Mouse (Mus musculus): ENCODE data around the gene Papola. TPM values are rescaled to one million over a fixed set of nuclear protein-coding genes. Genes with fewer than 3 reads are reported as not detected.

The Papola gene
- total RNA-seq, 2 experiments from 2014 or later, result 188 to 210 TPM

DNA sequence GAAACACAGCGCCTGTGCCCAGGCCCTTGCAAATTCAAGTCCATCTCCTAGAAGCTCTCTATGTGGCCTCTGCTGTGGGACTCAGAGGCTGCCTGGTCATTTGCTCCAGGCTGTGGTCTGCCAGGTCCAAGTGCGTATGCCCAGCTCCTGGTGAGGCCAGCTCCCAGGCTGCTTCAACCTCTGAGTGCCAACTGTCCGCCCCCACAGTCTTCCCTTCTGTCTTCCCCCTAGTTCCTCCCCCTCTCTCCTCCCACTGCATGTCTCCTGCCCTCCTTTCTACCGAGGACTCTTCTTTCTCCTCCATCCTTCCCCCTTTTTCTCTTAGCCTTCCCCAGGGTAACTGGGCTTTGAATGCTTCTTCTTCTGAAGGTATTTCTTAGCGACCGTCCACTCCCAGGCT, 77.6 kb downstream of the Papola start:
- no peak for DNase-seq (ENCODE audit: low spot score in 2 of 2)

DNA sequence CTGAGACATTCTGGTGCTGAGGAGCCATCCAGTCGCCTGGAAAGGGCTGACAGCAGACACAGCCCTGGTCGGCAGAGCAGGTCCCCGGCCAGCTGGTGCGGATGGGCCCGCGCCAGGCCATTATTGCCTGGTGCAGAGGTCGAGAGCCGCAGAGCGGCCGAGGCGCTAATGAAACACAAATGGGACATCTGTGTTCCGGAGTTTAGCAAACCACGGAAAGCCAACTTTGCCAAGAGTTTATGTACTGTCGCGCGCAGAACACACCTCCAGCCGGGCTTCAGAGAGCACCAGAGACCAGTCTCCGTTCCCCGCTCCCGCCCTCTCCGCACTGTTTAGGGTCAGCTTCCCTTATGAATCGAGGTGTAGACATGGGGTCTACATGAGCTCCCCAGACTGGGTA, 78.1 kb downstream of the Papola start:
- DNase-seq (ENCODE audit: low spot score in 2 of 2), result no peak

GRCm38 (mm10) chr12:105863436-105863835, 78.9 kb downstream of the Papola start:
- no peak for DNase-seq (ENCODE audit: low spot score in 2 of 2)

DNA sequence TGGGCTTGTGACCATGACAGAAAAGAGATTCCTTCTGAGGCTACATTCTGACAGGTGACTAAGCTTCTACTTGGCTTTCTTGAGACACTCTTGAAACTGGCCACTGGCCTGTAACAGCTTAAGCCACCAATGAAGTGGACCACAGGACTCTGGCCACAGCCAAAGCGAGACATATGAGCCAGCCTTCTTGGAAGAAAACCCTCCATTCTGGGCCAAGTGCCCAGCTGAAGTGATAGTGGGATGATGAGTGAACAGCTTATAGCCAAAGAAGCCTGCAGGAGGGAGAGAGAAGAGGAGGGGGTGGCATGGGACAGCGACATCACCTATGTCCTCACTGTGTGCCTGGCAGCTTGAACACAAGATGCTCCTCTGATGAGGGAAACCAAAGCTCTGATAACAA, 83.2 kb downstream of the Papola start:
- DNase-seq (ENCODE audit: low spot score in 2 of 2), result no peak

DNA sequence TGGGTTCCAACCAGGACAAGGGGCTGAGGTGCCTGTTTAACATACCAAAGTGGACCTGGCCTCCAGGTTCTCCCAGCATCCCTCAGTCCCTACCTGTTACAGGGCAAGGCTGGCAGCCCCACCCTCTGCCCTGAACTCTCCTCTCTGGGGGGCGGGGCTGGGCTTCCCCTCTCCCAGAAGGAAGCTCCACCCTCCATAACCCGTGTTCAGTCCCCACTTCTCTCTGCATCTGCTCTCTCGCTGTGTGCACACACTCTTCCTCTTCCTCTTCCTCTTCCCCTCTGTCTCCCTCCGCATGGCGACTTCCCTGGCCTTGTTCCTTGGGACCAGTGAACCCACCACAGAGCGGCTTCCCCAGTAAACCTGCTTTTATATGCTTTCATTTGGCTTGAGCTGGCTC, 84.7 kb downstream of the Papola start:
- DNase-seq (ENCODE audit: low spot score in 2 of 2), result no peak

GRCm38 (mm10) chr12:105869696-105870095, 85.2 kb downstream of the Papola start:
- no peak for DNase-seq (ENCODE audit: low spot score in 2 of 2)

GRCm38 (mm10) chr12:105873283-105873682, 88.8 kb downstream of the Papola start:
- no peak for DNase-seq (ENCODE audit: low spot score in 2 of 2)

- no peak for DNase-seq (ENCODE audit: low spot score in 2 of 2)
Measured at GRCm38 (mm10) chr12:105875112-105875511, 90.6 kb downstream of the Papola start.

DNA sequence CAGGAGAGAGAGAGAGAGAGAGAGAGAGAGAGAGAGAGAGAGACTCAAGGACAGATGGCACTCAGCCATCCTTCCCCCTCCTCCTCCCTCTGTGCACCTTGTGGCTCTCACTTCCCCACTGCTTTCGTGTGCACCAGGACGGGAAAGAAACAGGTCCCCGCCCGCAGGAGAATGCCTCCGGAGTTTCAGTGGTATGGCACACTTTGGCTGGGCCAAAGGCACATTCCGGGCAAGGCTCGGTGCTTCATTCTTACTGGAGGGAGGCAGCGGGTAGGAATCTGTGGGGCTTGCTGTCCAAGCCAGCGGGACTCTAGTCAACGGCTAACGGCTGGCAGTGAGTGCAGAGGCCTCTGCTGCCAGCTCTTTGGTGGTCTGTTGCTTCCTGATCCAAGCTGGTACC, 92.0 kb downstream of the Papola start:
- no peak for DNase-seq (ENCODE audit: low spot score in 2 of 2)

GRCm38 (mm10) chr12:105876931-105877330, 92.4 kb downstream of the Papola start:
- no peak for DNase-seq (ENCODE audit: low spot score in 2 of 2)

GRCm38 (mm10) chr12:105878746-105879145, 94.3 kb downstream of the Papola start:
- DNase-seq (ENCODE audit: low spot score in 2 of 2), result no peak

DNA sequence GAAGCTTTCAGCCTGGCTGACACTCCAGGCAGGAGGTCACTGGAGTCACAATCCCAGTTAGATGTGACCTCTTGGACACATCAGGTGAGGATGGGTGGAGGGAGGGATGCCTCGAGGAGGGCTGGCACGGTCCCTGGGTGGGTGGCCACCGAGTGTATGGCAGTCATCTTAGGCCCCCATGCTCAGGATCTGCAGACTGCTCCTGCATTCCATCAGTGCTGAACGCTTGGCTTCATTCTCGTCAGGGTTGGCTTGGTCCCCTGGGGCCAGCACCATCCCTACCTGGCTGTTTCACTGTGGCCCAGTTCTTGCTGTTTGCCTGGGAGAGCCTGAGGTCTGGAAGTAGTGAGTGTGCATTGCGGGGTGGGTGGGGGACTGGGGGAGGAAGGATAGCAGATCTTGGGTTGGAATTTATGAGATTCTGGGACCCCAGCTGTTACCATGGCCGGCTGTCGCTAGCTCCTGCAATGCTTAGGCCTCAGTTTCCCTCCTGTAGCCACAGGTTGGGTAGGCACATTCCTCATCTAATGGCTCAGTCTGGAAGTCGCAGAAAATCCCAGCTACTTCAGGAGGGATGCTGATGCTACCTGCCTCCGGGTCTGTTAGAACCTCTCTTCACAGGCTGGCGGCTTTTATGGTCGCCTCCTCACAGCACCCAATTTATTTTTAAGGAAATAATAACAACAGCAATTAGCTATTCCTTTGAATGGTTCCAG, 99.5 kb downstream of the Papola start:
- DNase-seq (ENCODE audit: low spot score in 2 of 2), result no peak

- no peak for DNase-seq (ENCODE audit: low spot score in 2 of 2)
Measured at GRCm38 (mm10) chr12:105884515-105885323, 100.2 kb downstream of the Papola start.

Small RNAs within 50 kb of the gene (microRNA-seq; reads per million reads assigned to microRNA genes)
- not detected for gene Gm22120

Other genes starting within 250 kb of the Papola start
- 10 to 100 TPM in 1 of 2 experiments, 1 to 10 TPM in 1; 9.6 to 10.7 TPM for gene Bdkrb2, start 221.5 kb upstream of the Papola start, total RNA-seq (2021)
- gene Bdkrb1, start 181.6 kb upstream of the Papola start, total RNA-seq (2021), result not detected
- 10 to 100 TPM; 16.7 to 17.4 TPM for gene Gskip, start 99.9 kb upstream of the Papola start, total RNA-seq (2021)
- gene Atg2b, start 99.5 kb upstream of the Papola start, total RNA-seq (2021), result 10 to 100 TPM; 27.4 to 30.5 TPM
- gene Ak7, start 78.7 kb upstream of the Papola start, total RNA-seq (2021), result under 1 TPM; 0.25 to 0.36 TPM
- 10 to 100 TPM; 33.5 to 37.9 TPM for gene Vrk1, start 225.5 kb downstream of the Papola start, total RNA-seq (2021)

All from adrenal gland, postnatal 4 days (tissue).